Mouse (Mus musculus) T-cell, adult 2 months (primary cell): ENCODE measurements around the gene Lims1.
"Not testable (repeated sequence)": the region's sequence is repeated elsewhere in the genome, so short reads cannot be mapped to it uniquely, and the experiment has no call there.

Experiments used
- DNase-seq: peaks from one replicate; pipeline ENCODE4 v3.0.0; 2022; ENCODE audit warnings: low spot score

Lims1 gene

GRCm38 (mm10) chr10:58323028-58323991 is at the start of gene Lims1:
Gene Lims1 (plus strand): TSS chr10:58323466.
- peak; percentile 95 for DNase-seq

- no peak for DNase-seq
These were observed 41.0 kb upstream of the Lims1 start for GRCm38 (mm10) chr10:58282238-58282637.

- DNase-seq = no peak
These were observed 32.5 kb upstream of the Lims1 start for GRCm38 (mm10) chr10:58290742-58291141.

GRCm38 (mm10) chr10:58294246-58294645 is 29.0 kb upstream of the Lims1 start:
- DNase-seq = no peak

GRCm38 (mm10) chr10:58295605-58296004 is 27.7 kb upstream of the Lims1 start:
- no peak for DNase-seq

GRCm38 (mm10) chr10:58304996-58305395 is 18.3 kb upstream of the Lims1 start:
- no peak for DNase-seq

- no peak for DNase-seq
These were observed 16.4 kb upstream of the Lims1 start for GRCm38 (mm10) chr10:58306897-58307296.

- DNase-seq = no peak
These were observed 12.5 kb upstream of the Lims1 start for GRCm38 (mm10) chr10:58310791-58311190.

- no peak for DNase-seq
These were observed 10.4 kb upstream of the Lims1 start for GRCm38 (mm10) chr10:58312887-58313286.

GRCm38 (mm10) chr10:58320881-58321280 is 2.4 kb upstream of the Lims1 start:
- no peak for DNase-seq

GRCm38 (mm10) chr10:58322361-58323027 is 772 bp upstream of the Lims1 start:
- no peak for DNase-seq

GRCm38 (mm10) chr10:58326271-58326670 is 3.0 kb downstream of the Lims1 start:
- no peak for DNase-seq

GRCm38 (mm10) chr10:58327836-58328235 is 4.6 kb downstream of the Lims1 start:
- DNase-seq = not testable (repeated sequence)

GRCm38 (mm10) chr10:58328517-58329108 is 5.3 kb downstream of the Lims1 start:
- no peak for DNase-seq

- no peak for DNase-seq
These were observed 7.4 kb downstream of the Lims1 start for GRCm38 (mm10) chr10:58330635-58331034.

GRCm38 (mm10) chr10:58331741-58332140 is 8.5 kb downstream of the Lims1 start:
- DNase-seq = no peak

- no peak for DNase-seq
These were observed 10.1 kb downstream of the Lims1 start for GRCm38 (mm10) chr10:58333414-58333813.

GRCm38 (mm10) chr10:58336156-58336555 is 12.9 kb downstream of the Lims1 start:
- no peak for DNase-seq

- DNase-seq = not testable (repeated sequence)
These were observed 13.8 kb downstream of the Lims1 start for GRCm38 (mm10) chr10:58337091-58337490.

- DNase-seq = no peak
These were observed 15.3 kb downstream of the Lims1 start for GRCm38 (mm10) chr10:58338590-58338989.

GRCm38 (mm10) chr10:58341685-58342084 is 18.4 kb downstream of the Lims1 start:
- DNase-seq = no peak

- no peak for DNase-seq
These were observed 18.9 kb downstream of the Lims1 start for GRCm38 (mm10) chr10:58342199-58342598.

- no peak for DNase-seq
These were observed 20.3 kb downstream of the Lims1 start for GRCm38 (mm10) chr10:58343552-58343951.
